Mouse (Mus musculus) heart, embryonic 11.5 days (tissue): Measurements from ENCODE around the gene Slc35c2. TPM values are rescaled to one million over a fixed set of nuclear protein-coding genes. Genes with fewer than 3 reads are reported as not detected.

Experiments used
- ATAC-seq: fragments of 200-750 bp; cut with Nextera tagmentation; replicated peaks from 2 replicates; pipeline ENCODE4 v1.8.0; 2017; ENCODE audit warnings: moderate library complexity; ENCODE audit not compliant: insufficient number of reproducible peaks, low FRiP score, low TSS enrichment
- H3K27ac ChIP-seq: fragments of 300-500 bp; sonication (generic); 2 replicates; pipeline ENCODE4 v1.5.1; 2014; ENCODE audit warnings: mild to moderate bottlenecking, low read depth, low read length
- H3K27me3 ChIP-seq: fragments of 300-500 bp; sonication (generic); 2 replicates; pipeline ENCODE4 v1.6.1; 2014; ENCODE audit warnings: mild to moderate bottlenecking, low read length, mixed read lengths; ENCODE audit not compliant: control insufficient read depth, insufficient read depth
- H3K36me3 ChIP-seq: fragments of 300-500 bp; sonication (generic); 2 replicates; pipeline ENCODE4 v1.6.1; 2014; ENCODE audit warnings: mild to moderate bottlenecking, low read length, moderate library complexity, mixed read lengths; ENCODE audit not compliant: control insufficient read depth, insufficient read depth
- H3K4me1 ChIP-seq: fragments of 300-500 bp; sonication (generic); 2 replicates; pipeline ENCODE4 v1.6.1; 2014; ENCODE audit warnings: low read length; ENCODE audit not compliant: control insufficient read depth, insufficient read depth
- H3K4me2 ChIP-seq: fragments of 300-500 bp; sonication (generic); 2 replicates; pipeline ENCODE4 v1.6.1; 2014; ENCODE audit warnings: mild to moderate bottlenecking, moderate library complexity
- H3K4me3 ChIP-seq: fragments of 300-500 bp; sonication (generic); 2 replicates; pipeline ENCODE4 v1.5.1; 2014; ENCODE audit warnings: low read depth, low read length
- H3K9ac ChIP-seq: fragments of 300-500 bp; sonication (generic); 2 replicates; pipeline ENCODE4 v1.6.1; 2014; ENCODE audit warnings: mild to moderate bottlenecking, low read depth, low read length, moderate library complexity
- H3K9me3 ChIP-seq: fragments of 300-500 bp; sonication (generic); replicated peaks from 2 replicates; pipeline ENCODE4 v1.6.1; 2016; ENCODE audit warnings: low read length; ENCODE audit not compliant: control insufficient read depth
- WGBS: fragments of 180-500 bp; shearing (Covaris S2); extraction: QIAGEN DNeasy Blood & Tissue Kit; methylation state at CpG from one replicate; pipeline ENCODE4 v1.1.7; 2014; ENCODE audit not compliant: insufficient replicate concordance; 5-methylcytosine and 5-hydroxymethylcytosine counted together
- polyA plus RNA-seq: library from polyadenylated mRNA; unstranded; fragments of >200 nt; fragmentation: Nextera tagmentation; extraction: Ambion mirVana; gene quantifications from 2 replicates; pipeline ENCODE4 v1.2.1, GENCODE M21; 2014

Slc35c2 gene
- polyA plus RNA-seq, 1 experiment from 2014 or later = 32.4 TPM

GRCm38 (mm10) chr2:165259859-165260258, 27.8 kb downstream of the Slc35c2 start:
- 80% methylated on average over 8 of the region's 8 CpGs for WGBS
- Histone ChIP-seq H3K36me3 (no peaks in the 10 kb centered on the region), H3K9ac (no peak overlapping the region), H3K27me3 (peaks cover 56% of the 10 kb centered on the region), H3K4me3 (no peak overlapping the region), H3K27ac (no peak overlapping the region), H3K9me3 (no peaks in the 10 kb centered on the region), H3K4me1 (0 out of 2 replicates have a peak, but pooled peaks cover 3% of the 10 kb centered on the region), H3K4me2 (no peak overlapping the region)
- ATAC-seq = no peak

GRCm38 (mm10) chr2:165258321-165258720, 29.3 kb downstream of the Slc35c2 start:
- H3K4me1 ChIP-seq = 0 out of 2 replicates have a peak, but pooled peaks cover 3% of the 10 kb centered on the region
- H3K9me3 ChIP-seq = no peaks in the 10 kb centered on the region
- no peak overlapping the region for H3K4me2 ChIP-seq
- no peak for ATAC-seq
- H3K4me3 ChIP-seq = no peak overlapping the region
- peaks cover 66% of the 10 kb centered on the region for H3K27me3 ChIP-seq
- WGBS = 69% methylated on average over 6 of the region's 6 CpGs
- no peak overlapping the region for H3K9ac ChIP-seq
- no peak overlapping the region for H3K27ac ChIP-seq
- H3K36me3 ChIP-seq = no peaks in the 10 kb centered on the region

GRCm38 (mm10) chr2:165257151-165257834, 30.4 kb downstream of the Slc35c2 start:
- Histone ChIP-seq H3K36me3 (no peaks in the 10 kb centered on the region), H3K4me1 (0 out of 2 replicates have a peak, but pooled peaks cover 3% of the 10 kb centered on the region), H3K9ac (no peak overlapping the region), H3K4me3 (no peak overlapping the region), H3K9me3 (no peaks in the 10 kb centered on the region), H3K4me2 (no peak overlapping the region), H3K27me3 (peaks cover 73% of the 10 kb centered on the region), H3K27ac (no peak overlapping the region)
- WGBS = 34% methylated on average over 11 of the region's 11 CpGs
- ATAC-seq = no peak

- Histone ChIP-seq H3K9ac (no peak overlapping the region), H3K27me3 (peaks cover 72% of the 10 kb centered on the region), H3K4me3 (no peak overlapping the region), H3K36me3 (no peaks in the 10 kb centered on the region), H3K27ac (no peak overlapping the region), H3K9me3 (no peaks in the 10 kb centered on the region), H3K4me2 (no peak overlapping the region), H3K4me1 (no peaks in the 10 kb centered on the region)
- ATAC-seq = no peak
- WGBS = 60% methylated on average over 10 of the region's 10 CpGs
Observed at GRCm38 (mm10) chr2:165256213-165256612, 31.5 kb downstream of the Slc35c2 start.

GRCm38 (mm10) chr2:165253867-165254266, 33.8 kb downstream of the Slc35c2 start:
- 8% methylated on average over 10 of the region's 10 CpGs for WGBS
- H3K4me1 ChIP-seq = no peaks in the 10 kb centered on the region
- H3K9ac ChIP-seq = no peak overlapping the region
- no peak overlapping the region for H3K27ac ChIP-seq
- no peaks in the 10 kb centered on the region for H3K9me3 ChIP-seq
- H3K4me2 ChIP-seq = no peak overlapping the region
- ATAC-seq = no peak
- peaks cover 79% of the 10 kb centered on the region for H3K27me3 ChIP-seq
- no peak overlapping the region for H3K4me3 ChIP-seq
- H3K36me3 ChIP-seq = no peaks in the 10 kb centered on the region

- Histone ChIP-seq H3K9me3 (no peaks in the 10 kb centered on the region), H3K9ac (no peak overlapping the region), H3K27me3 (peaks cover 76% of the 10 kb centered on the region), H3K4me2 (no peak overlapping the region), H3K36me3 (no peaks in the 10 kb centered on the region), H3K4me1 (no peaks in the 10 kb centered on the region), H3K4me3 (no peak overlapping the region), H3K27ac (no peak overlapping the region)
- ATAC-seq = no peak
- WGBS = 65% methylated on average over 8 of the region's 8 CpGs
Observed at GRCm38 (mm10) chr2:165253269-165253668, 34.4 kb downstream of the Slc35c2 start.

GRCm38 (mm10) chr2:165252801-165253200, 34.9 kb downstream of the Slc35c2 start:
- peaks cover 76% of the 10 kb centered on the region for H3K27me3 ChIP-seq
- no peak overlapping the region for H3K9ac ChIP-seq
- ATAC-seq = no peak
- WGBS = 54% methylated on average over 9 of the region's 9 CpGs
- no peak overlapping the region for H3K27ac ChIP-seq
- H3K4me1 ChIP-seq = no peaks in the 10 kb centered on the region
- H3K9me3 ChIP-seq = no peaks in the 10 kb centered on the region
- H3K36me3 ChIP-seq = no peaks in the 10 kb centered on the region
- H3K4me3 ChIP-seq = no peak overlapping the region
- no peak overlapping the region for H3K4me2 ChIP-seq

GRCm38 (mm10) chr2:165252381-165252780, 35.3 kb downstream of the Slc35c2 start:
- Histone ChIP-seq H3K9ac (no peak overlapping the region), H3K4me3 (no peak overlapping the region), H3K4me2 (no peak overlapping the region), H3K9me3 (no peaks in the 10 kb centered on the region), H3K27me3 (peaks cover 80% of the 10 kb centered on the region), H3K36me3 (no peaks in the 10 kb centered on the region), H3K27ac (no peak overlapping the region), H3K4me1 (no peaks in the 10 kb centered on the region)
- no peak for ATAC-seq
- 72% methylated on average over 8 of the region's 8 CpGs for WGBS

GRCm38 (mm10) chr2:165250903-165251302, 36.8 kb downstream of the Slc35c2 start:
- no peak for ATAC-seq
- no peak overlapping the region for H3K27ac ChIP-seq
- H3K4me3 ChIP-seq = no peak overlapping the region
- H3K27me3 ChIP-seq = peaks cover 81% of the 10 kb centered on the region
- no peaks in the 10 kb centered on the region for H3K9me3 ChIP-seq
- WGBS = 48% methylated on average over 1 of the region's 1 CpGs
- H3K4me1 ChIP-seq = no peaks in the 10 kb centered on the region; the same call in 1 of the 2 replicates
- H3K36me3 ChIP-seq = no peaks in the 10 kb centered on the region
- no peak overlapping the region for H3K4me2 ChIP-seq
- no peak overlapping the region for H3K9ac ChIP-seq
